Mouse (Mus musculus) stomach, postnatal 0 days (tissue): ENCODE data around the gene Mmp9.

Experiments
- CTCF ChIP-seq: IDR thresholded peaks from 2 replicates; pipeline ENCODE4 v1.5.1; 2016; ENCODE audit warnings: antibody characterized with exemption, low read depth, mild to moderate bottlenecking, moderate library complexity
- EP300 ChIP-seq: optimal IDR thresholded peaks from 2 replicates; pipeline ENCODE3; 2016; ENCODE audit warnings: antibody characterized with exemption

DNA sequence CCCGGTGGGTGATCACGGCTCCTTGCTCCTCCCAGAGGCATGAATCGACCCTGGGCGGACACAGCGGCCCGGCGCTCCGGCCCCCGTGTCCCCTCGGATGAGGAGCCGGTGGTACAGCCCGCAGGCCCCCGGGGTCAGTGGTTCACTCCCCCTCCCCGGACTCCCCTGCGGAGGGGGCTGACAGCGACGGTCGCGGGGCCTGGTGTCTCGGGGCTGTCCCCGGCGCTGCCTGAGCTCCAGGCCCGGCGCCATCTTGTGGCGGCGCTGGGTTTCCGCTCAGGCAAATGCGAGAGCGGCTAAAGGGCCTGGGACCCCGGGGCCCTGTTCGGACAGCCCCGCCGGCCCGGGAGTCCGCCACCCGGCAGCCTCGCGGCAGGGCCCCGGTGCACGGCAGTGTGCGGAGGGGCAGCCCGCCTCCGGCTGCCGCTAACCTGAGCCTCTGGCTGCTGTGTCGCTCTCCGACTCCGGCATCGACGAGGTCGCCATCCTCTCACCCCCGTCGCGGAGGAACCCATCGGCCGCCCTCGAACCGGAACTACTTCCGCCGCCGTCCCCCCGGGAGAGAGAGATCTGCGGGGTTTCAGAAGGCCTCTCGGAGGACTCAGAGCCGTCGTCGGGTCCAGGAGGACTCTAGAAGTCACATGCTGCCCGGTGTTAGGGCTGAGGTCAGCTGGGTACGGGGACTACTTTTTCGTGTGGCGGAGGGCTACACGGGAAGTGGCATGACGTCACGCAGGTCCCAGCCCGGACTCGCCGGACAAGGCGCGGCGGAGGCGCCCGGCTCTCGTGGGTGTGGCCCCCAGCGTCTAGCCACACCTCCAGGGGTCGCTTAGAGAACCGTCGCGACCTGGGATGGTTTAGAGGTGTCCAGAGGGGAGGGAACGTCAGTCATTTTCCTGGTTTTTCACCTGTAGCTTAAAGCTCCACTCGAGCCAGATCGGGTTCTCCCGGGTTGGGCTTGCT is 29.2 kb upstream of the Mmp9 start, which contains the start of gene Zfp335:
- peak; percentile 72 for TF ChIP-seq CTCF
- no peak for TF ChIP-seq EP300
